Mouse (Mus musculus): ENCODE data around the gene Cux1. TPM values are rescaled to one million over a fixed set of nuclear protein-coding genes. Genes with fewer than 3 reads are reported as not detected.

Gene Cux1
- polyA plus RNA-seq, 1 experiment, result 42.1 TPM

- WGBS, result 89% methylated on average over 11 of the region's 11 CpGs
- Histone ChIP-seq H3K27me3 (ENCODE audit: control insufficient read depth, insufficient read depth, low read length) (no peaks in the 10 kb centered on the region), H3K27ac (ENCODE audit: insufficient read depth, low read depth, low read length) (no peak overlapping the region), H3K4me3 (ENCODE audit: low read depth, low read length) (no peak overlapping the region), H3K36me3 (ENCODE audit: control insufficient read depth, insufficient read depth, low read length) (peaks cover 14% of the 10 kb centered on the region; the same call in 1 of the 2 replicates), H3K4me1 (ENCODE audit: control insufficient read depth, insufficient read depth, insufficient read length, low read length) (peaks cover 5% of the 10 kb centered on the region; the same call in 1 of the 2 replicates)
- TF ChIP-seq CTCF (IDR thresholded peaks at IDR 0.05; ENCODE audit: extremely low read depth, insufficient read length, insufficient replicate concordance, low read depth, low read length) (no peak), POLR2A (IDR thresholded peaks at IDR 0.05; ENCODE audit: low read depth, low read length) (no peak)
Observed at GRCm38 (mm10) chr5:136332786-136333462, 234.4 kb downstream of the Cux1 start.

GRCm38 (mm10) chr5:136327736-136328135 lies 239.6 kb downstream of the Cux1 start:
- H3K27ac ChIP-seq (ENCODE audit: insufficient read depth, low read depth, low read length), result no peak overlapping the region
- peaks cover 23% of the 10 kb centered on the region for H3K36me3 ChIP-seq (ENCODE audit: control insufficient read depth, insufficient read depth, low read length)
- TF ChIP-seq CTCF (IDR thresholded peaks at IDR 0.05; ENCODE audit: extremely low read depth, insufficient read length, insufficient replicate concordance, low read depth, low read length), result peak; percentile 36; the same call in 1 of the 2 replicates
- TF ChIP-seq POLR2A (IDR thresholded peaks at IDR 0.05; ENCODE audit: low read depth, low read length), result no peak
- no peaks in the 10 kb centered on the region for H3K27me3 ChIP-seq (ENCODE audit: control insufficient read depth, insufficient read depth, low read length)
- H3K4me1 ChIP-seq (ENCODE audit: control insufficient read depth, insufficient read depth, insufficient read length, low read length), result no peaks in the 10 kb centered on the region
- no peak overlapping the region for H3K4me3 ChIP-seq (ENCODE audit: low read depth, low read length)
- WGBS, result 98% methylated on average over 2 of the region's 2 CpGs

GRCm38 (mm10) chr5:136326626-136327025 lies 240.7 kb downstream of the Cux1 start:
- Histone ChIP-seq H3K4me1 (ENCODE audit: control insufficient read depth, insufficient read depth, insufficient read length, low read length) (no peaks in the 10 kb centered on the region), H3K27me3 (ENCODE audit: control insufficient read depth, insufficient read depth, low read length) (no peaks in the 10 kb centered on the region), H3K27ac (ENCODE audit: insufficient read depth, low read depth, low read length) (no peak overlapping the region), H3K36me3 (ENCODE audit: control insufficient read depth, insufficient read depth, low read length) (peaks cover 20% of the 10 kb centered on the region), H3K4me3 (ENCODE audit: low read depth, low read length) (no peak overlapping the region)
- 89% methylated on average over 13 of the region's 13 CpGs for WGBS
- TF ChIP-seq POLR2A (IDR thresholded peaks at IDR 0.05; ENCODE audit: low read depth, low read length) (no peak), CTCF (IDR thresholded peaks at IDR 0.05; ENCODE audit: extremely low read depth, insufficient read length, insufficient replicate concordance, low read depth, low read length) (no peak)

GRCm38 (mm10) chr5:136324506-136324905 lies 242.8 kb downstream of the Cux1 start:
- H3K27ac ChIP-seq (ENCODE audit: insufficient read depth, low read depth, low read length), result no peak overlapping the region
- H3K4me1 ChIP-seq (ENCODE audit: control insufficient read depth, insufficient read depth, insufficient read length, low read length), result no peaks in the 10 kb centered on the region
- peaks cover 24% of the 10 kb centered on the region for H3K36me3 ChIP-seq (ENCODE audit: control insufficient read depth, insufficient read depth, low read length)
- H3K27me3 ChIP-seq (ENCODE audit: control insufficient read depth, insufficient read depth, low read length), result no peaks in the 10 kb centered on the region
- TF ChIP-seq POLR2A (IDR thresholded peaks at IDR 0.05; ENCODE audit: low read depth, low read length), result no peak
- TF ChIP-seq CTCF (IDR thresholded peaks at IDR 0.05; ENCODE audit: extremely low read depth, insufficient read length, insufficient replicate concordance, low read depth, low read length), result no peak
- WGBS, result 50% methylated on average over 4 of the region's 4 CpGs
- H3K4me3 ChIP-seq (ENCODE audit: low read depth, low read length), result no peak overlapping the region

GRCm38 (mm10) chr5:136321378-136321777 lies 245.9 kb downstream of the Cux1 start:
- Histone ChIP-seq H3K27ac (ENCODE audit: insufficient read depth, low read depth, low read length) (no peak overlapping the region), H3K4me1 (ENCODE audit: control insufficient read depth, insufficient read depth, insufficient read length, low read length) (no peaks in the 10 kb centered on the region), H3K27me3 (ENCODE audit: control insufficient read depth, insufficient read depth, low read length) (no peaks in the 10 kb centered on the region), H3K4me3 (ENCODE audit: low read depth, low read length) (no peak overlapping the region), H3K36me3 (ENCODE audit: control insufficient read depth, insufficient read depth, low read length) (peaks cover 27% of the 10 kb centered on the region)
- TF ChIP-seq POLR2A (IDR thresholded peaks at IDR 0.05; ENCODE audit: low read depth, low read length) (no peak), CTCF (IDR thresholded peaks at IDR 0.05; ENCODE audit: extremely low read depth, insufficient read length, insufficient replicate concordance, low read depth, low read length) (no peak)
- WGBS, result 73% methylated on average over 6 of the region's 6 CpGs

- TF ChIP-seq POLR2A (IDR thresholded peaks at IDR 0.05; ENCODE audit: low read depth, low read length) (no peak), CTCF (IDR thresholded peaks at IDR 0.05; ENCODE audit: extremely low read depth, insufficient read length, insufficient replicate concordance, low read depth, low read length) (no peak)
- peaks cover 2% of the 10 kb centered on the region for H3K4me1 ChIP-seq (ENCODE audit: control insufficient read depth, insufficient read depth, insufficient read length, low read length)
- peaks cover 53% of the 10 kb centered on the region for H3K36me3 ChIP-seq (ENCODE audit: control insufficient read depth, insufficient read depth, low read length)
- H3K27me3 ChIP-seq (ENCODE audit: control insufficient read depth, insufficient read depth, low read length), result no peaks in the 10 kb centered on the region
- H3K4me3 ChIP-seq (ENCODE audit: low read depth, low read length), result no peak overlapping the region
- WGBS, result 93% methylated on average over 14 of the region's 14 CpGs
- H3K27ac ChIP-seq (ENCODE audit: insufficient read depth, low read depth, low read length), result no peak overlapping the region
Observed at GRCm38 (mm10) chr5:136312566-136312965, 254.7 kb downstream of the Cux1 start.

GRCm38 (mm10) chr5:136312166-136312565 lies 255.1 kb downstream of the Cux1 start:
- WGBS, result 33% methylated on average over 4 of the region's 4 CpGs
- H3K4me3 ChIP-seq (ENCODE audit: low read depth, low read length), result no peak overlapping the region
- H3K27me3 ChIP-seq (ENCODE audit: control insufficient read depth, insufficient read depth, low read length), result no peaks in the 10 kb centered on the region
- peaks cover 56% of the 10 kb centered on the region for H3K36me3 ChIP-seq (ENCODE audit: control insufficient read depth, insufficient read depth, low read length)
- no peak for TF ChIP-seq CTCF (IDR thresholded peaks at IDR 0.05; ENCODE audit: extremely low read depth, insufficient read length, insufficient replicate concordance, low read depth, low read length)
- TF ChIP-seq POLR2A (IDR thresholded peaks at IDR 0.05; ENCODE audit: low read depth, low read length), result no peak
- H3K27ac ChIP-seq (ENCODE audit: insufficient read depth, low read depth, low read length), result no peak overlapping the region
- H3K4me1 ChIP-seq (ENCODE audit: control insufficient read depth, insufficient read depth, insufficient read length, low read length), result peaks cover 2% of the 10 kb centered on the region
